In genomic region chr11:117843434-117843833, GRCm38 (mm10) we compare ENCODE assay signal across 33 mouse cellular contexts. TPM values are rescaled to one million over a fixed set of nuclear protein-coding genes. Genes with fewer than 3 reads are reported as not detected.
DNase-seq lines count a peak whose midpoint lies in the region; ATAC-seq and TF ChIP-seq lines count a peak whose summit lies in the region.
"Had no signal": no experiment of that assay in that cellular context is flagged by ENCODE, and none has a peak within 500 bp of the region (broad histone marks: within the 10 kb centered on the region; RNA-seq: fewer than 3 reads in every experiment).

No protein-coding gene starts in this region.

- no peak for DNase-seq in liver, adult 2 months (ENCODE audit: extremely low read depth, low read depth, low spot score)
- DNase-seq in 3134 (ENCODE audit: extremely low read depth, insufficient read length, low spot score) = peak; percentile 50
- DNase-seq in testis, postnatal 10 days (ENCODE audit: low spot score) = no peak
- DNase-seq in embryo, embryonic 10.5 days (ENCODE audit: low spot score) = no peak
- DNase-seq: adrenal gland, adult 8-10 months; adrenal gland, postnatal 25 days; cerebellum, adult 11-12 months; cerebellum, adult 8-10 months; cerebellum, postnatal 10 days; cerebellum, postnatal 36 days; gastrocnemius, adult 2 months; gastrocnemius, postnatal 14 days; heart, adult 11 months had no signal

- H3K27ac ChIP-seq in liver, adult 2 months (replicated peaks; ENCODE audit: insufficient read depth, low read depth, low read length) = peak overlapping the region; percentile 10; the same call in 1 of the 2 replicates
- no peak overlapping the region for H3K27ac ChIP-seq in liver, embryonic 12.5 days
- H3K27ac ChIP-seq: forebrain, embryonic 15.5 days; gastrocnemius, adult 2 months; hindbrain, embryonic 12.5 days; hindbrain, embryonic 15.5 days had no signal

- no peak for TF ChIP-seq POLR2A in liver, adult 2 months (IDR thresholded peaks at IDR 0.05; ENCODE audit: extremely low read depth, insufficient read depth, low read length)
- TF ChIP-seq POLR2A in myocyte (IDR thresholded peaks at IDR 0.05; ENCODE audit: insufficient read length, low read depth) = no peak

- H3K27me3 ChIP-seq in liver, adult 2 months (ENCODE audit: control insufficient read depth, insufficient read depth, low read length) = no peaks in the 10 kb centered on the region
- H3K27me3 ChIP-seq in liver, embryonic 12.5 days (replicated peaks) = no peaks in the 10 kb centered on the region
- H3K27me3 ChIP-seq in C2C12 (ENCODE audit: control insufficient read depth, insufficient read depth, insufficient read length) (no peaks in the 10 kb centered on the region), myocyte (ENCODE audit: control insufficient read depth, insufficient read depth, insufficient read length) (no peaks in the 10 kb centered on the region)
- H3K27me3 ChIP-seq: CH12.LX; forebrain, embryonic 15.5 days; hindbrain, embryonic 12.5 days; hindbrain, embryonic 15.5 days had no signal

- no peak overlapping the region for H3K4me2 ChIP-seq in liver, embryonic 12.5 days
- peak overlapping the region; percentile 40 for H3K4me2 ChIP-seq in myocyte (ENCODE audit: low read depth)
- H3K4me2 ChIP-seq: forebrain, embryonic 15.5 days; heart, embryonic 11.5 days; hindbrain, embryonic 12.5 days; hindbrain, embryonic 15.5 days had no signal

- no peaks in the 10 kb centered on the region for H3K36me3 ChIP-seq in liver, adult 2 months (ENCODE audit: control insufficient read depth, insufficient read depth, low read length)
- no peaks in the 10 kb centered on the region for H3K36me3 ChIP-seq in liver, embryonic 12.5 days
- H3K36me3 ChIP-seq in C2C12 (ENCODE audit: control insufficient read depth, insufficient read depth) (no peaks in the 10 kb centered on the region), myocyte (ENCODE audit: control insufficient read depth, insufficient read depth) (no peaks in the 10 kb centered on the region)
- H3K36me3 ChIP-seq: forebrain, embryonic 15.5 days; G1E; hindbrain, embryonic 12.5 days; hindbrain, embryonic 15.5 days had no signal

- no peak overlapping the region for H3K9ac ChIP-seq in liver, adult 2 months (ENCODE audit: low read depth, low read length)
- no peak overlapping the region for H3K9ac ChIP-seq in liver, embryonic 12.5 days
- H3K9ac ChIP-seq: forebrain, embryonic 15.5 days; hindbrain, embryonic 12.5 days; hindbrain, embryonic 15.5 days had no signal

- WGBS in liver, adult 2 months = 84% methylated on average over 2 of the region's 2 CpGs
- 61% methylated on average over 2 of the region's 2 CpGs for WGBS in liver, embryonic 12.5 days (ENCODE audit: insufficient replicate concordance)

- no peak overlapping the region for H3K4me3 ChIP-seq in liver, adult 2 months (ENCODE audit: insufficient read depth, low read depth, low read length)
- no peak overlapping the region for H3K4me3 ChIP-seq in liver, embryonic 12.5 days
- no peak overlapping the region for H3K4me3 ChIP-seq in C2C12 (ENCODE audit: insufficient read depth, poor library complexity, severe bottlenecking)
- no peak overlapping the region for H3K4me3 ChIP-seq in myocyte
- H3K4me3 ChIP-seq: forebrain, embryonic 15.5 days; gastrocnemius, adult 2 months; hindbrain, embryonic 12.5 days; hindbrain, embryonic 15.5 days had no signal

- H3K9me3 ChIP-seq in liver, embryonic 12.5 days (replicated peaks) = no peaks in the 10 kb centered on the region
- H3K9me3 ChIP-seq: forebrain, embryonic 15.5 days; G1E; hindbrain, embryonic 12.5 days; hindbrain, embryonic 15.5 days had no signal

- peaks cover 19% of the 10 kb centered on the region for H3K4me1 ChIP-seq in liver, adult 2 months (ENCODE audit: control insufficient read depth, insufficient read depth, low read length)
- peaks cover 56% of the 10 kb centered on the region for H3K4me1 ChIP-seq in liver, embryonic 12.5 days

- no peak for TF ChIP-seq CTCF in liver, adult 2 months (IDR thresholded peaks at IDR 0.05; ENCODE audit: low read depth, low read length)
- no peak for TF ChIP-seq CTCF in C2C12 (IDR thresholded peaks at IDR 0.05; ENCODE audit: control insufficient read depth, insufficient read depth, insufficient read length)

- no peaks in the 10 kb centered on the region for H3K79me2 ChIP-seq in liver, adult 2 months (ENCODE audit: control insufficient read depth, insufficient read depth, low read length)
- H3K79me2 ChIP-seq in C2C12 (ENCODE audit: control insufficient read depth, insufficient read depth) = peaks cover 7% of the 10 kb centered on the region
- H3K79me2 ChIP-seq in myocyte (ENCODE audit: control insufficient read depth, insufficient read depth) = no peaks in the 10 kb centered on the region

- H3ac ChIP-seq in C2C12 (ENCODE audit: control insufficient read depth, insufficient read length, low read depth) (no peak overlapping the region), myocyte (ENCODE audit: control insufficient read depth, insufficient read length) (no peak overlapping the region)

- no peak for ATAC-seq in liver, embryonic 12.5 days
- ATAC-seq: activated CD4-positive, CD25-positive, alpha-beta regulatory T cell, adult 4 months; forebrain, embryonic 15.5 days had no signal

- peaks cover 4% of the 10 kb centered on the region for H3K79me3 ChIP-seq in C2C12 (ENCODE audit: low read depth)

TF ChIP-seq in C2C12, 6 proteins besides CTCF, POLR2A, EP300 and RAD21:
- peak; percentile 54 for TF ChIP-seq CEBPB (IDR thresholded peaks at IDR 0.05; ENCODE audit: low read depth)
- TF ChIP-seq FOSL1 (IDR thresholded peaks at IDR 0.05; ENCODE audit: insufficient read depth, low read length, poor library complexity, severe bottlenecking) = peak; percentile 73
- TF ChIP-seq MYOG (IDR thresholded peaks at IDR 0.05; ENCODE audit: control insufficient read depth, extremely low read depth, insufficient read length) = no peak

TF ChIP-seq in myocyte, 11 proteins besides CTCF, POLR2A, EP300 and RAD21:
- TF ChIP-seq E2F4 (IDR thresholded peaks at IDR 0.05; ENCODE audit: insufficient read depth) (no peak), MAX (IDR thresholded peaks at IDR 0.05; ENCODE audit: low read depth) (no peak), MYOG (IDR thresholded peaks at IDR 0.05; ENCODE audit: control insufficient read depth in 1 of 3, insufficient read depth in 1 of 3, insufficient read length in 2 of 3, low read depth in 2 of 3) (no peak)

RNA-seq across cellular contexts. Expression of gene Birc5, which starts 5.6 kb away (rescaled TPM):
- total RNA-seq in liver, adult 2 months (2014; rRNA removed) = 0.65 and 2.0 TPM in 2 replicates
- 0.82 and 0.92 TPM in 2 replicates for polyA plus RNA-seq in liver, adult 2 months (2012; rRNA removed)
- polyA plus RNA-seq in liver, embryonic 12.5 days (2016; fragmentation: Nextera tagmentation; extraction: Ambion mirVana) = 370 and 373 TPM in 2 replicates
- polyA plus RNA-seq in C2C12 (2012; fragmentation: generic; extraction: Trizol) (230 TPM), myocyte (2012; fragmentation: generic; extraction: Trizol) (60.7 TPM)
- total RNA-seq: gastrocnemius, adult 2 months had no signal

RNA-seq across cellular contexts. Expression of gene Tmem235, which starts 17.1 kb away (rescaled TPM):
- not detected in 2 replicates for total RNA-seq in liver, adult 2 months (2014; rRNA removed)
- polyA plus RNA-seq in liver, adult 2 months (2012; rRNA removed) = not detected in 2 replicates
- not detected in 2 replicates for polyA plus RNA-seq in liver, embryonic 12.5 days (2016; fragmentation: Nextera tagmentation; extraction: Ambion mirVana)
- polyA plus RNA-seq in C2C12 (2012; fragmentation: generic; extraction: Trizol) = 0.05 TPM
- polyA plus RNA-seq in myocyte (2012; fragmentation: generic; extraction: Trizol) = not detected
- total RNA-seq: adrenal gland, adult 8-10 months; adrenal gland, postnatal 25 days; CH12.LX; G1E; gastrocnemius, adult 2 months; gastrocnemius, postnatal 14 days; gastrocnemius, postnatal 4 days; heart, adult 8-10 months; heart, postnatal 25 days; hematopoietic stem cell, adult 5-6 weeks had no signal
- polyA plus RNA-seq: activated CD4-positive, CD25-positive, alpha-beta regulatory T cell, adult 4 months; embryonic facial prominence, embryonic 11.5 days; embryonic facial prominence, embryonic 14.5 days; forebrain, embryonic 11.5 days; forebrain, embryonic 15.5 days; G1E; heart, embryonic 11.5 days; heart, embryonic 14.5 days; heart, postnatal 0 days; hindbrain, embryonic 12.5 days; hindbrain, embryonic 15.5 days; intestine, embryonic 14.5 days had no signal

RNA-seq across cellular contexts. Expression of gene Tk1, which starts 17.5 kb away (rescaled TPM):
- 56.9 and 65.1 TPM in 2 replicates for total RNA-seq in liver, adult 2 months (2014; rRNA removed)
- polyA plus RNA-seq in liver, adult 2 months (2012; rRNA removed) = 45.6 and 69.7 TPM in 2 replicates
- 145 and 152 TPM in 2 replicates for polyA plus RNA-seq in liver, embryonic 12.5 days (2016; fragmentation: Nextera tagmentation; extraction: Ambion mirVana)
- polyA plus RNA-seq in C2C12 (2012; fragmentation: generic; extraction: Trizol) (265 TPM), myocyte (2012; fragmentation: generic; extraction: Trizol) (52.8 TPM)

RNA-seq across cellular contexts. Expression of gene Afmid, which starts 17.7 kb away (rescaled TPM):
- total RNA-seq in liver, adult 2 months (2014; rRNA removed) = 119 and 136 TPM in 2 replicates
- polyA plus RNA-seq in liver, adult 2 months (2012; rRNA removed) = 117 and 144 TPM in 2 replicates
- polyA plus RNA-seq in liver, embryonic 12.5 days (2016; fragmentation: Nextera tagmentation; extraction: Ambion mirVana) = 6.7 TPM in 2 replicates
- polyA plus RNA-seq in C2C12 (2012; fragmentation: generic; extraction: Trizol) (3.2 TPM), myocyte (2012; fragmentation: generic; extraction: Trizol) (6.1 TPM)

RNA-seq across cellular contexts. Expression of gene Tha1, which starts 29.8 kb away (rescaled TPM):
- total RNA-seq in liver, adult 2 months (2014; rRNA removed) = 6.1 and 7.4 TPM in 2 replicates
- polyA plus RNA-seq in liver, adult 2 months (2012; rRNA removed) = 10.0 and 11.4 TPM in 2 replicates
- polyA plus RNA-seq in liver, embryonic 12.5 days (2016; fragmentation: Nextera tagmentation; extraction: Ambion mirVana) = 1.7 TPM in 2 replicates
- polyA plus RNA-seq in C2C12 (2012; fragmentation: generic; extraction: Trizol) = 1.4 TPM
- 2.5 TPM for polyA plus RNA-seq in myocyte (2012; fragmentation: generic; extraction: Trizol)
- total RNA-seq: CH12.LX, G1E had no signal
- polyA plus RNA-seq: G1E had no signal

Comparison
In these comparisons a context has a peak if more than half of its experiments do, and no peak if none do; other contexts are left out.
1. RNA of gene Birc5, which starts 5.6 kb away (polyA plus RNA-seq): 370 to 373 TPM in liver, embryonic 12.5 days, 230 TPM in C2C12 (single experiment) and 60.7 TPM in myocyte (single experiment); 0.82 to 0.92 TPM in liver, adult 2 months; every median in the first group is over 10 times any median in the second.